Mouse (Mus musculus): ENCODE results near the gene Tmem11. TPM values are rescaled to one million over a fixed set of nuclear protein-coding genes. Genes with fewer than 3 reads are reported as not detected.
A peak's percentile ranks its signal among the peaks of the same experiment; 100 is the strongest.

Tmem11 gene
- total and polyA plus RNA-seq, 3 experiments, result 29.6 to 60.2 (median 38.0) TPM

DNA sequence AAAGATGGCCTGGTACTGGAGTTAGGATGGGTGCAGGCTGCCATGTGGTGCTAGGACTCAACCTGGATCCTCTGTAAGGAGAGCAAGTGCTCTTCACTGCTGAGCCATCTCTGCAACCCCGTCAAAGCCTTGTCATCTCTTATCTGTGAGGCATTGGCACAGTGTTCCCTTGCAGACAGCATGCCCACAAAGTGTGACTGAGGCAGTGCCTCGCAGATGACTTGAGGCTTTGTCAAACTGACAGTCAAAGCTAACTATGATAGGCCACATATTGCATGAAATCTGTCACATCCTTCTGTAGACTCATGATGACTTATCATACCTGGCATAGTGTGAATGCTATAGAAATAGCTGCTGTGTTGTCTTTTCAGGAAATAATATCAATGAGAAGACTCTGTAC lies 40.9 kb upstream of the Tmem11 start:
- no peak for DNase-seq (ENCODE audit: low spot score)
- Histone ChIP-seq H3K4me3 (ENCODE audit: low read depth, low read length) (no peak overlapping the region), H3K4me1 (ENCODE audit: insufficient read depth, low read depth, low read length) (peaks cover 8% of the 10 kb centered on the region), H3K27me3 (ENCODE audit: insufficient read depth, low read length) (no peaks in the 10 kb centered on the region), H3K9me3 (replicated peaks) (no peaks in the 10 kb centered on the region), H3K36me3 (replicated peaks) (peaks cover 37% of the 10 kb centered on the region)
- TF ChIP-seq GATA1 (IDR thresholded peaks at IDR 0.05; ENCODE audit: borderline replicate concordance, low read length) (no peak), GATA2 (IDR thresholded peaks at IDR 0.05; ENCODE audit: borderline replicate concordance, low read depth, low read length) (no peak), CTCF (IDR thresholded peaks at IDR 0.05; ENCODE audit: low read depth, low read length) (no peak), POLR2AphosphoS5 (IDR thresholded peaks at IDR 0.05; ENCODE audit: insufficient replicate concordance, low read depth, low read length) (no peak), TAL1 (conservative IDR thresholded peaks at IDR 0.05; ENCODE audit: low read depth, low read length) (no peak)
- no peak for ATAC-seq (ENCODE audit: extremely low read depth, insufficient number of reproducible peaks, low FRiP score, poor library complexity, severe bottlenecking)

DNA sequence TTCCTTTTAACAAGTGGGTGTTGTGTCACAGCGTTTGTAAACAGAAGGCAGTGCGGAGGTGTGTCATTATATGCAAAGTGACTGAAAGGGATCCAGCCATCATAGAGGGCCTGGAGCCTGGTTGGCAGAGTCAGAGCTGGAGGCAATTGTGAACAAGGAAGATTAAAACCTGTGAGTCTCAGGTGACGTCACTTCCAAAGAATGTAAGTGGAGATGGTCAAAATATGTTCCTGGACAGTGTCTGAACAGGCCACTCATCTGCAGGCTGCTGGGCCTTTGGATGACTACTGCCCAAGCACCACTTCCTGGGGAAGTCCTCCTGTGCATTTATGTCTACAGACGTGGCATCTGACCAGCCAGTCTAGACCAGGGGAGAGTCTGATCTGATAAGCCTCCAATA lies 36.1 kb upstream of the Tmem11 start:
- H3K9me3 ChIP-seq (replicated peaks), result no peaks in the 10 kb centered on the region
- no peak for ATAC-seq (ENCODE audit: extremely low read depth, insufficient number of reproducible peaks, low FRiP score, poor library complexity, severe bottlenecking)
- peaks cover 28% of the 10 kb centered on the region for H3K4me1 ChIP-seq (ENCODE audit: insufficient read depth, low read depth, low read length)
- H3K4me3 ChIP-seq (ENCODE audit: low read depth, low read length), result no peak overlapping the region
- DNase-seq (ENCODE audit: low spot score), result no peak
- peaks cover 14% of the 10 kb centered on the region for H3K36me3 ChIP-seq (replicated peaks)
- H3K27me3 ChIP-seq (ENCODE audit: insufficient read depth, low read length), result no peaks in the 10 kb centered on the region; the same call in 1 of the 2 replicates
- TF ChIP-seq GATA1 (IDR thresholded peaks at IDR 0.05; ENCODE audit: borderline replicate concordance, low read length) (no peak), TAL1 (conservative IDR thresholded peaks at IDR 0.05; ENCODE audit: low read depth, low read length) (no peak), GATA2 (IDR thresholded peaks at IDR 0.05; ENCODE audit: borderline replicate concordance, low read depth, low read length) (no peak), POLR2AphosphoS5 (IDR thresholded peaks at IDR 0.05; ENCODE audit: insufficient replicate concordance, low read depth, low read length) (no peak), CTCF (IDR thresholded peaks at IDR 0.05; ENCODE audit: low read depth, low read length) (no peak)

DNA sequence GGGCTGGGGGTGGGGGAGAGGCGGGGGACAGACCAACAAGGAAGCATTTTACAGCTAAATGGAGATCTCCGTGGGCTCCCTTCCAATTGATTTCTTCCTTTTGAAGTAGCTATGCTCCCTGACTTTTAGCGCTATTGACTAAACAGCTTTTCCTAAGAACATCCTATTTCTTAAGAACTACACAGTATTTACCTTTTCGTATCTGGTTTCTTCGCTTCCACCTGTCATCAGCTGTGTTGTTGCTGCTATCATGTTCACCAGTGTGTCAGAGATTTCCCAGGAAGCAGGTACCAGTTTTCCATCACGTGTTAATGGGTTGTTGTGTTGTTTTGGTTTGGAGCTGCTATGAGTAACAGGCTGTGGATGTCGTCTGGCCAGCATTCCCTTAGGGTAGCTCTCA lies 35.4 kb upstream of the Tmem11 start, which contains the start of gene Natd1:
Gene Natd1 (minus strand): TSS at position 260 of the 400 bp plus-strand sequence.
- peaks cover 28% of the 10 kb centered on the region for H3K4me1 ChIP-seq (ENCODE audit: insufficient read depth, low read depth, low read length)
- ATAC-seq (ENCODE audit: extremely low read depth, insufficient number of reproducible peaks, low FRiP score, poor library complexity, severe bottlenecking), result no peak

DNA sequence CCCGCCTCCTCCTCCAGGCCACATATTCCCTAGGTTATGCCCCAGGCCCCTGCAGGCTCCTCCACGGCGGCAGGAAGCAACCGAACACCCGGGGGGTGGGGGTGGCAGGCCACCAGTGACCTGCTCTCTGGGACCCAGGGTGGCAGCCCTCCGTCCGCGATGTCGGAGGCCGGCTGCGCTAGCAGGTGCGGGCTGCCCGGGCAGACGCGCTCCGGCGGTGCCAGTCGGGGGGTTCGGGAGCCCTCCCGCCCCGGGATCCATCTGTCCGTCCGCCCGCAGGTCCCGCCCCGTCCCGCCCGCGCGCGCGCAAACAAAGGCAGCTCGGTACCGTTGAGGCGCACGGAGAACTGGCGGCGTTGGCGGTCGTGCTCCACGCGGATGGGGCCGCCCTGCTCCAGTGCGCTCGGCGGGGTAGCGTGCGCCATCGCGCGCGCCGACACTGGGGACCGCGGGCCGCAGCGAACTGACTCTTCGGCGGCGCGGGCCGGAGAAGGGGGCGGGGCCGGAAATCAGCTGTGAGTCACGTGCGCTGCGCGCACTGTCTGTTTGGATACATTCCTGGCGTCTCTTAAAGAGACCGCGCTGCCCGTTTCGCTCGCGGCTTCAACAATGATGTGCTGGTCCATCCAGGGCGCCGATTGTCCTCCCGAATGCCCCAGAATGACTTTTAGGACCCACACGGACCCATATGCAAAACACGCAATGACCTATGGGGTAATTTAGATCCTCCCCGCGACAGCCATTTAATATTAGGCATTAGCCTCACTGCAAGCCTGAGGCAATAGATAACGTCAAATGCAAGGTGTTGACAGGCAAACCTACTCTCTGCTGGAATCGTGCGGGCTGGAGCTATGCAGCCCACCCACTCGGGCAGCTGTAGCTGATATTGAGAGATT lies 34.5 kb upstream of the Tmem11 start:
- Histone ChIP-seq H3K9me3 (replicated peaks) (no peaks in the 10 kb centered on the region), H3K36me3 (replicated peaks) (peaks cover 12% of the 10 kb centered on the region), H3K4me3 (ENCODE audit: low read depth, low read length) (peak overlapping the region; percentile 87), H3K4me1 (ENCODE audit: insufficient read depth, low read depth, low read length) (peaks cover 28% of the 10 kb centered on the region), H3K27me3 (ENCODE audit: insufficient read depth, low read length) (no peaks in the 10 kb centered on the region; the same call in 1 of the 2 replicates)
- TF ChIP-seq CTCF (IDR thresholded peaks at IDR 0.05; ENCODE audit: low read depth, low read length) (no peak), POLR2AphosphoS5 (IDR thresholded peaks at IDR 0.05; ENCODE audit: insufficient replicate concordance, low read depth, low read length) (no peak), TAL1 (conservative IDR thresholded peaks at IDR 0.05; ENCODE audit: low read depth, low read length) (peak; percentile 42)
- DNase-seq (ENCODE audit: low spot score) (peak; percentile 75), ATAC-seq (ENCODE audit: extremely low read depth, insufficient number of reproducible peaks, low FRiP score, poor library complexity, severe bottlenecking) (peak; percentile 79)

More for the DNA sequence above, 35.4 kb upstream of the Tmem11 start, which contains the start of gene Natd1:
- TF ChIP-seq GATA1 (IDR thresholded peaks at IDR 0.05; ENCODE audit: borderline replicate concordance, low read length) (no peak), CTCF (IDR thresholded peaks at IDR 0.05; ENCODE audit: low read depth, low read length) (no peak), TAL1 (conservative IDR thresholded peaks at IDR 0.05; ENCODE audit: low read depth, low read length) (no peak), POLR2AphosphoS5 (IDR thresholded peaks at IDR 0.05; ENCODE audit: insufficient replicate concordance, low read depth, low read length) (no peak), GATA2 (IDR thresholded peaks at IDR 0.05; ENCODE audit: borderline replicate concordance, low read depth, low read length) (no peak)
- H3K27me3 ChIP-seq (ENCODE audit: insufficient read depth, low read length), result no peaks in the 10 kb centered on the region; the same call in 1 of the 2 replicates
- no peaks in the 10 kb centered on the region for H3K9me3 ChIP-seq (replicated peaks)
- no peak for DNase-seq (ENCODE audit: low spot score)
- peak within 1 kb of the TSS; percentile 87 for H3K4me3 ChIP-seq (ENCODE audit: low read depth, low read length)
- H3K36me3 ChIP-seq (replicated peaks), result peaks cover 12% of the 10 kb centered on the region

DNA sequence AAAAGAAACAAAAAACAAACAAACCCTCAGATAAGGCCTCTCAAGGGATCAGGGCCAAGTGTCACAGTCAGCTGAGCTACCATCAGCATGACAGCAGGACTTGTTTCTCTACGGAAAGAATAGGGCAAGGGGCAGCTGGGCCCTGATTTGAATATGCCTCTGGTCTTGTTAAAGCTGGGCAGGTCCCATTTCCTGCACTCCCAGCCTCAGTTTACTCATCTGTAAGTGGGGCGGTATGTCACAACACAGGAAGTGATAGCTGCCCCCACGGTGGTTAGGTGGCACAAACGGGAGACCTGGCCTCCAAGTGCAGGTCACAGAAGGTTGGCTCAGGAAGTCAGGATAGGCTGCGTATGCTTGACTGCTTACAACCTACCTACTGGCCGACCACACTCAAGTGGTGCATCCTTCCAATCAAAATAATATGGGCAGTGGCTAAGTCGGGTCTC lies 33.5 kb upstream of the Tmem11 start:
- ATAC-seq (ENCODE audit: extremely low read depth, insufficient number of reproducible peaks, low FRiP score, poor library complexity, severe bottlenecking) (no peak), DNase-seq (ENCODE audit: low spot score) (no peak)
- Histone ChIP-seq H3K4me3 (ENCODE audit: low read depth, low read length) (peak overlapping the region; percentile 87), H3K27me3 (ENCODE audit: insufficient read depth, low read length) (no peaks in the 10 kb centered on the region; the same call in 1 of the 2 replicates), H3K9me3 (replicated peaks) (no peaks in the 10 kb centered on the region), H3K36me3 (replicated peaks) (peaks cover 15% of the 10 kb centered on the region), H3K4me1 (ENCODE audit: insufficient read depth, low read depth, low read length) (peaks cover 28% of the 10 kb centered on the region)
- TF ChIP-seq CTCF (IDR thresholded peaks at IDR 0.05; ENCODE audit: low read depth, low read length) (no peak), GATA1 (IDR thresholded peaks at IDR 0.05; ENCODE audit: borderline replicate concordance, low read length) (no peak), GATA2 (IDR thresholded peaks at IDR 0.05; ENCODE audit: borderline replicate concordance, low read depth, low read length) (no peak), TAL1 (conservative IDR thresholded peaks at IDR 0.05; ENCODE audit: low read depth, low read length) (no peak), POLR2AphosphoS5 (IDR thresholded peaks at IDR 0.05; ENCODE audit: insufficient replicate concordance, low read depth, low read length) (no peak)

DNA sequence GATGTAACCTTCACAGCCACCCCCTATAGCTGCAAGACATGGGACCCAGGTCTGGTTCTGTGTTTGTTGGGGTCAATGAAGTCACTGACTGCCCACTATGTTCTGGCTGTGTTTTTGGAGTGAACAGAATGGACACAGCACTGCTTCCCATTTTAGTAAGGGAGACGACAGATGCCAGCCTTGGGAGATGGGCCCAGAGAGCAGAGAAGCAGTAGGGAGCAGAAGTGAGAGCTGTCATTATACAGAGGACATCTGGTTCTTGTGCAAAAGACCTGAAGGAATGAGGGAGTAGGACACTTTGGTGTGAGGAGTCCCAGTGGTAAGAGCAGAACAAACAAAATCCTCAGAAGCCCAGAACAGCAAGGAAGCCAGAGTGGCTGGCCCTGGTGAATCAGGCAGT lies 30.6 kb upstream of the Tmem11 start:
- TF ChIP-seq POLR2AphosphoS5 (IDR thresholded peaks at IDR 0.05; ENCODE audit: insufficient replicate concordance, low read depth, low read length) (no peak), GATA1 (IDR thresholded peaks at IDR 0.05; ENCODE audit: borderline replicate concordance, low read length) (no peak), GATA2 (IDR thresholded peaks at IDR 0.05; ENCODE audit: borderline replicate concordance, low read depth, low read length) (no peak), CTCF (IDR thresholded peaks at IDR 0.05; ENCODE audit: low read depth, low read length) (no peak), TAL1 (conservative IDR thresholded peaks at IDR 0.05; ENCODE audit: low read depth, low read length) (no peak)
- H3K9me3 ChIP-seq (replicated peaks), result no peaks in the 10 kb centered on the region
- peaks cover 27% of the 10 kb centered on the region for H3K4me1 ChIP-seq (ENCODE audit: insufficient read depth, low read depth, low read length)
- no peaks in the 10 kb centered on the region; the same call in 1 of the 2 replicates for H3K27me3 ChIP-seq (ENCODE audit: insufficient read depth, low read length)
- no peak overlapping the region for H3K4me3 ChIP-seq (ENCODE audit: low read depth, low read length)
- ATAC-seq (ENCODE audit: extremely low read depth, insufficient number of reproducible peaks, low FRiP score, poor library complexity, severe bottlenecking) (no peak), DNase-seq (ENCODE audit: low spot score) (no peak)
- peaks cover 38% of the 10 kb centered on the region for H3K36me3 ChIP-seq (replicated peaks)

Data from G1E (cell line).